Mouse (Mus musculus) spleen, adult 2 months (tissue): ENCODE measurements around the gene Vps39. TPM values are rescaled to one million over a fixed set of nuclear protein-coding genes. Genes with fewer than 3 reads are reported as not detected.

Experiments used
- DNase-seq, 2 experiments: peaks; one replicate each; pipeline versions ENCODE4 v3.0.0 to v3.0.0-alpha.2; 2012 to 2021; ENCODE audit warnings: low spot score in 2 of 2, low read depth in 1 of 2
- H3K27ac ChIP-seq: fragments of 200-500 bp; 2 replicates; pipeline ENCODE4 v1.5.1; 2012; ENCODE audit warnings: low read length, inconsistent platforms; ENCODE audit not compliant: insufficient read depth
- H3K27me3 ChIP-seq: fragments of 200-500 bp; 2 replicates; pipeline ENCODE4 v1.6.1; 2012; ENCODE audit warnings: mild to moderate bottlenecking, moderate library complexity, low read length, inconsistent platforms; ENCODE audit not compliant: control insufficient read depth, insufficient read depth
- H3K36me3 ChIP-seq: fragments of 200-500 bp; 2 replicates; pipeline ENCODE4 v1.6.1; 2012; ENCODE audit warnings: mild to moderate bottlenecking, low read length, inconsistent platforms; ENCODE audit not compliant: control insufficient read depth, insufficient read depth
- H3K4me1 ChIP-seq: fragments of 200-500 bp; 2 replicates; pipeline ENCODE4 v1.6.1; 2011; ENCODE audit warnings: inconsistent platforms; ENCODE audit not compliant: control insufficient read depth, insufficient read depth, insufficient read length
- H3K4me3 ChIP-seq: fragments of 200-500 bp; 2 replicates; pipeline ENCODE4 v1.5.1; 2011; ENCODE audit warnings: mild to moderate bottlenecking, inconsistent platforms; ENCODE audit not compliant: insufficient read depth, insufficient read length; ENCODE audit errors: extremely low read depth
- CTCF ChIP-seq: fragments of 200-500 bp; IDR thresholded peaks from 2 replicates; pipeline ENCODE4 v1.5.1; 2011; ENCODE audit warnings: mild to moderate bottlenecking, inconsistent platforms; ENCODE audit not compliant: insufficient read depth, insufficient read length, insufficient replicate concordance; ENCODE audit errors: extremely low read depth
- POLR2A ChIP-seq: fragments of 200-500 bp; IDR thresholded peaks from 2 replicates; pipeline ENCODE4 v1.6.1; 2011; ENCODE audit warnings: low read depth, low read length, inconsistent platforms
- WGBS: fragments of 180-500 bp; shearing (Covaris S2); methylation state at CpG from one replicate; pipeline ENCODE4 v1.1.7; 2018; 5-methylcytosine and 5-hydroxymethylcytosine counted together
- polyA plus RNA-seq: library from polyadenylated mRNA; depleted of rRNA; stranded (reverse); fragments of >200 nt; gene quantifications from 2 replicates; pipeline ENCODE4 v1.2.3, GENCODE M21; 2012

Gene Vps39
- polyA plus RNA-seq, 1 experiment, result 16.9 TPM

GRCm38 (mm10) chr2:120337886-120338285 is 15.1 kb downstream of the Vps39 start:
- WGBS, result 74% methylated on average over 2 of the region's 2 CpGs
- H3K4me1 ChIP-seq, result no peaks in the 10 kb centered on the region

GRCm38 (mm10) chr2:120331575-120331974 is 21.4 kb downstream of the Vps39 start:
- H3K36me3 ChIP-seq, result peaks cover 38% of the 10 kb centered on the region
- no peak for DNase-seq
- no peak overlapping the region for H3K27ac ChIP-seq
- WGBS, result 97% methylated on average over 4 of the region's 4 CpGs
- TF ChIP-seq POLR2A (no peak), CTCF (no peak)
- H3K4me3 ChIP-seq, result no peak overlapping the region
- no peaks in the 10 kb centered on the region for H3K4me1 ChIP-seq
- H3K27me3 ChIP-seq, result no peaks in the 10 kb centered on the region

More at GRCm38 (mm10) chr2:120337886-120338285, 15.1 kb downstream of the Vps39 start:
- no peak for DNase-seq
- Histone ChIP-seq H3K4me3 (no peak overlapping the region), H3K27me3 (no peaks in the 10 kb centered on the region), H3K36me3 (peaks cover 42% of the 10 kb centered on the region), H3K27ac (no peak overlapping the region)
- TF ChIP-seq CTCF, result no peak
- TF ChIP-seq POLR2A, result no peak

DNA sequence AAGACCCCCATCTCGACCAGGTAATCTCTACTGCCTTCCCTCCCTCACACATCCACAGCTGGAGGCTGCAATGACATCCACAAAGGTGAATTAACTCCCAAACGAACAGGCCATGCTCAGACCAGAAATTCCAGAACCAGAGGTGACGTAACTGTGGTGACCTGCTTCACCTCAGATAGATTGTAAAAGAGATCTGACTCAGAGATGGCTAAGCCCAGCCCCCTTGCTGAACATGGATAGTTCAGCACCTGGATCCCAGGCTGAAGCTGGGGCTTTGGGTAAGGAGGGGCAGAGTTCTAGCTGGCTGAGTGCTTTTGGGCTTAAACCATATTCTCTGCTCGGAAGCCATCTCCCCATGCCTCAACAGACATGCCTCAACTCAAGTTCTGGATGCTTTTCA is 37.9 kb downstream of the Vps39 start:
- no peak for TF ChIP-seq POLR2A
- no peak for TF ChIP-seq CTCF
- Histone ChIP-seq H3K36me3 (peaks cover 23% of the 10 kb centered on the region), H3K27ac (no peak overlapping the region), H3K4me1 (no peaks in the 10 kb centered on the region), H3K27me3 (no peaks in the 10 kb centered on the region), H3K4me3 (no peak overlapping the region)
- WGBS, result 83% methylated on average over 4 of the region's 4 CpGs
- no peak for DNase-seq

GRCm38 (mm10) chr2:120314487-120314886 is 38.5 kb downstream of the Vps39 start:
- 92% methylated on average over 4 of the region's 4 CpGs for WGBS

DNA sequence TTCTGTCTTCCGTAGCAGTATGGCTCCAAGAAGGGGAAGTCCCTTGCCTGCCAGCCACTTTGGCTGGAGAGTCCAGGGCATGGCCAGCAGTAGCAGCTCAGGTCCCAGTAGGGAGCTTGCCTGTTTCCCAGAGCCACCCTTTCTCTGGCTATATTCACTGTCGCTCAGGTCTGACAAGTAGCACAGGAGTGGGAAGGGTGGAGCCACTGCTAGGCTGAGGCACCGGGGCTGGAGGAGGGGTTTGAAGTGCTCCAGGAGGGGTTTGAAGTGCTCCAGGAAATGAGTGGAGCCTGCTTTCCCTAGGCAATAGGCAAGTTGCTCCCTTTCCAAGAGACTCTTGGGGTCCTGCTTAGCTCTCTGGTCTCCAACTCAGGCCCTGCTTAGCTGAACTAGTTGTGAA is 39.0 kb downstream of the Vps39 start, which contains the start of gene Pla2g4f:
TSS of gene Pla2g4f (minus strand) at position 190 of the 400 bp plus-strand sequence.
- WGBS, result 66% methylated on average over 3 of the region's 3 CpGs
- Histone ChIP-seq H3K4me1 (no peaks in the 10 kb centered on the region), H3K27ac (no peak within 1 kb of the TSS), H3K4me3 (no peak within 1 kb of the TSS), H3K36me3 (peaks cover 18% of the 10 kb centered on the region), H3K27me3 (no peaks in the 10 kb centered on the region)
- TF ChIP-seq CTCF (no peak), POLR2A (no peak)
- DNase-seq, result no peak

More at GRCm38 (mm10) chr2:120314487-120314886, 38.5 kb downstream of the Vps39 start:
- H3K36me3 ChIP-seq, result peaks cover 23% of the 10 kb centered on the region
- H3K4me3 ChIP-seq, result no peak overlapping the region
- H3K27me3 ChIP-seq, result no peaks in the 10 kb centered on the region
- DNase-seq, result no peak
- no peak overlapping the region for H3K27ac ChIP-seq
- no peak for TF ChIP-seq CTCF
- TF ChIP-seq POLR2A, result no peak
- no peaks in the 10 kb centered on the region for H3K4me1 ChIP-seq

DNA sequence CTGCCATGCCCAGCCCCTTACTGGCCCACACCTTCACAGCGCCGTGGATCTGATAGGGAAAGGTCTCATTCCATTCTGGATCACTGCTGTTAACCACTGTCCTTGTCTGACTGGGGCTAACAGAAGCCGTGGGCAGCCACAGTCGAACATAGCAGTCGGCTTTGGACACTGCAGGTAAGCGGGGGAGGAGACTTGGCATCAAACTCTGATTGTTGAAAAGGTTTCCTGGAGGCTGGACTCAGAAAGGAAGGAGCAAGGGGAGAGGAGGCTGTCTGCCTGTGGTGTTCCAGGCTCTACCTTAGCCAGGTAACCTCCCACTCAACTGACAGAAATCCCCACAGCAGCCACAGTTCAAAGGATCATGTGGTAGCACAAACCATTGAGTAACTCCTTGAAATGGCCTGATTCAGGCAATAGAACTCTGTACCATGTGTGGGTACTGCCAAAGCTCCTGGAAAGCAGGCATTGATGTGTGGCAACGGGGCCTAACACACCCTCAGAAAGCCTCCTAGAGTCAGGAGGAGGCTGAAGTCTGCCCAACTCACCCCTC is 40.6 kb downstream of the Vps39 start:
- Histone ChIP-seq H3K36me3 (peaks cover 8% of the 10 kb centered on the region), H3K27me3 (no peaks in the 10 kb centered on the region), H3K4me3 (no peak overlapping the region), H3K27ac (no peak overlapping the region), H3K4me1 (no peaks in the 10 kb centered on the region)
- 80% methylated on average over 7 of the region's 7 CpGs for WGBS
- no peak for TF ChIP-seq POLR2A
- TF ChIP-seq CTCF, result no peak
- DNase-seq, result no peak

- TF ChIP-seq POLR2A (no peak), CTCF (no peak)
- no peak overlapping the region for H3K27ac ChIP-seq
- DNase-seq, result no peak
- H3K4me3 ChIP-seq, result no peak overlapping the region
- WGBS, result 49% methylated on average over 3 of the region's 3 CpGs
- no peaks in the 10 kb centered on the region for H3K27me3 ChIP-seq
- H3K4me1 ChIP-seq, result no peaks in the 10 kb centered on the region
- H3K36me3 ChIP-seq, result no peaks in the 10 kb centered on the region
Observed at GRCm38 (mm10) chr2:120304113-120304512, 48.8 kb downstream of the Vps39 start.
